Mouse (Mus musculus) embryonic facial prominence, embryonic 13.5 days (tissue): ENCODE data around the gene Pik3cb. TPM values are rescaled to one million over a fixed set of nuclear protein-coding genes. Genes with fewer than 3 reads are reported as not detected.

Experiments used
- ATAC-seq: fragments of 200-750 bp; cut with Nextera tagmentation; 2 replicates; pipeline ENCODE4 v1.8.0; 2017; ENCODE audit warnings: low read depth; ENCODE audit not compliant: insufficient number of reproducible peaks, insufficient read depth, low FRiP score, low TSS enrichment
- H3K27ac ChIP-seq: fragments of 300-500 bp; sonication (generic); 2 replicates; pipeline ENCODE4 v1.5.1; 2015; ENCODE audit warnings: moderate library complexity, mild to moderate bottlenecking, inconsistent platforms
- H3K27me3 ChIP-seq: fragments of 300-500 bp; sonication (generic); 2 replicates; pipeline ENCODE4 v1.6.1; 2015; ENCODE audit warnings: mild to moderate bottlenecking, inconsistent platforms
- H3K36me3 ChIP-seq: fragments of 300-500 bp; sonication (generic); 2 replicates; pipeline ENCODE4 v1.6.1; 2015; ENCODE audit warnings: mild to moderate bottlenecking, inconsistent platforms
- H3K4me1 ChIP-seq: fragments of 300-500 bp; sonication (generic); 2 replicates; pipeline ENCODE4 v1.6.1; 2015; ENCODE audit warnings: inconsistent platforms
- H3K4me2 ChIP-seq: fragments of 300-500 bp; sonication (generic); 2 replicates; pipeline ENCODE4 v1.6.1; 2015; ENCODE audit warnings: moderate library complexity, mild to moderate bottlenecking, inconsistent platforms
- H3K4me3 ChIP-seq: fragments of 300-500 bp; sonication (generic); 2 replicates; pipeline ENCODE4 v1.5.1; 2015; ENCODE audit warnings: mild to moderate bottlenecking, inconsistent platforms
- H3K9ac ChIP-seq: fragments of 300-500 bp; sonication (generic); 2 replicates; pipeline ENCODE4 v1.6.1; 2015; ENCODE audit warnings: mild to moderate bottlenecking, inconsistent platforms
- H3K9me3 ChIP-seq: fragments of 300-500 bp; sonication (generic); 2 replicates; pipeline ENCODE4 v1.6.1; 2016; ENCODE audit warnings: inconsistent platforms
- WGBS: fragments of 180-500 bp; shearing (Covaris S2); methylation state at CpG from one replicate; pipeline ENCODE4 v1.1.7; 2015; ENCODE audit warnings: mixed read lengths; 5-methylcytosine and 5-hydroxymethylcytosine counted together
- polyA plus RNA-seq: library from polyadenylated mRNA; unstranded; fragments of >200 nt; fragmentation: Nextera tagmentation; extraction: Ambion mirVana; gene quantifications from 2 replicates; pipeline ENCODE4 v1.2.1, GENCODE M21; 2015

The Pik3cb gene
- polyA plus RNA-seq, 1 experiment from 2014 or later: 1.6 TPM

DNA sequence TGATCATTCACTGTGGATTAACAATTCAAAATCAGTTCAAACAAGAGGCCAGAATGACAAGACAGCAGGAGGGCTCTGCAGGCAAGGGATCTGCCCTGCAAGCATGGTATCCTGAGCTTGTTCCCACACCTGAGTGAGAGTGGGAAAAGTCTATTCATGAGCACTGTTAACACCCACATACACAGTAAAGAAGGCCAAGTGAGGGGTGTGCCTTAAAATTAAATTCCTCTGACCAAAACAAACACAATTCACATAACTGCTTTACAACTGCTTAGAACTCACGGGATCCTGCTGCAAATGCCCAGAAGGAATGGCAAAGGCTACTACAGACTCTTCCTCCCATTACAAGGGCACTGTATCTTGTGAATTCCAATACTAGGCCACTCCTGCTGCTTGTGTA lies 29.3 kb downstream of the Pik3cb start:
- Histone ChIP-seq H3K27ac (no peak overlapping the region), H3K4me3 (no peak overlapping the region), H3K9ac (no peak overlapping the region), H3K36me3 (no peaks in the 10 kb centered on the region), H3K4me1 (peaks cover 15% of the 10 kb centered on the region), H3K9me3 (no peaks in the 10 kb centered on the region), H3K27me3 (no peaks in the 10 kb centered on the region), H3K4me2 (no peak overlapping the region)
- 78% methylated on average over 1 of the region's 1 CpGs for WGBS
- ATAC-seq: no peak

DNA sequence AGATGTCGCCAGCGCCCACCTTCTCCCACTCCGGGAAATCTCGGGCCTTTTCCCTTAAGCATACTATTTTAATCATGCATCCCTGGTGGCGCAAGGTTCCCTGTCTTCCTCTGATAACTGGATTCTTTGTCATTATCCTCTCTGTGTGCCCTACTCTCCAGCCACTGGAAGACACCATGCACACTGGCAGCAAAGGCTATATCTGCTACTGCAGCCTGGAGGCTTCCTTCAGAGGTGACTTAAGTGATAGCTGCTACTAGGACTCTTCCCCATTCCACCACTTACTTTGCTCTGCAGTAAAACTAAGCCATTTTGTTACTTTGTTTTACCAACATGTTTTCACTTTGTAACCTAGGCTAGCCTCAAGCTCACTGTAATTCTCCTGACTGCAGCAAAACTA lies 30.2 kb downstream of the Pik3cb start:
- Histone ChIP-seq H3K27me3 (no peaks in the 10 kb centered on the region), H3K9me3 (0 out of 2 replicates have a peak, but pooled peaks cover 3% of the 10 kb centered on the region), H3K4me3 (no peak overlapping the region), H3K9ac (no peak overlapping the region), H3K4me1 (peaks cover 15% of the 10 kb centered on the region), H3K36me3 (peaks cover 4% of the 10 kb centered on the region; the same call in 1 of the 2 replicates), H3K4me2 (no peak overlapping the region), H3K27ac (no peak overlapping the region)
- no peak for ATAC-seq
- WGBS: 54% methylated on average over 5 of the region's 5 CpGs

- Histone ChIP-seq H3K4me2 (no peak overlapping the region), H3K9me3 (0 out of 2 replicates have a peak, but pooled peaks cover 3% of the 10 kb centered on the region), H3K27ac (no peak overlapping the region), H3K4me1 (peaks cover 15% of the 10 kb centered on the region), H3K9ac (no peak overlapping the region), H3K4me3 (no peak overlapping the region), H3K36me3 (peaks cover 4% of the 10 kb centered on the region; the same call in 1 of the 2 replicates), H3K27me3 (no peaks in the 10 kb centered on the region)
- ATAC-seq: no peak
- 82% methylated on average over 3 of the region's 3 CpGs for WGBS
Measured at GRCm38 (mm10) chr9:99109585-99109984, 30.8 kb downstream of the Pik3cb start.

GRCm38 (mm10) chr9:99104449-99104848 lies 36.0 kb downstream of the Pik3cb start:
- H3K4me1 ChIP-seq: no peaks in the 10 kb centered on the region
- 0 out of 2 replicates have a peak, but pooled peaks cover 3% of the 10 kb centered on the region for H3K9me3 ChIP-seq
- H3K27ac ChIP-seq: no peak overlapping the region
- ATAC-seq: no peak; the same call in 1 of the 2 replicates
- no peak overlapping the region for H3K9ac ChIP-seq
- H3K4me3 ChIP-seq: no peak overlapping the region
- H3K36me3 ChIP-seq: peaks cover 8% of the 10 kb centered on the region; the same call in 1 of the 2 replicates
- no peaks in the 10 kb centered on the region for H3K27me3 ChIP-seq
- H3K4me2 ChIP-seq: no peak overlapping the region
- 81% methylated on average over 2 of the region's 2 CpGs for WGBS

DNA sequence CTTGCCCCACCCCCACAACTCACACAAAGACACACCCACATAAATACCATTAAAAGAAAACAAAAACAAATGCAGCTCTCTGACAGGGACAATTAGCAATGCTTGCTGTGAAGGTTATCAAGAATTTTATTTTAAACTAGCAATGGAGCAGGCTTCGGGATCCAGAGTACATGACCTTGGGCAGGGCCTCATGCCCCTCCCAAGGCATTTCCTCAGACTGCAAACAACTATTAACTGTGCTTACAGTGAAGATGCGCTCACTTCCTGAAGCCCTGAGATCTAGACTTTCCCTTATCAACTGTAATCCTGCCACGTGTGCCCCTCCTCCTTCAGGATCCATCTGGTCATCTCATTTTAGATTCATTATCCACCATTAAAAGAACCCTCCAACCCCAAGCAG lies 36.6 kb downstream of the Pik3cb start:
- Histone ChIP-seq H3K9me3 (0 out of 2 replicates have a peak, but pooled peaks cover 3% of the 10 kb centered on the region), H3K4me2 (no peak overlapping the region), H3K9ac (no peak overlapping the region), H3K4me3 (no peak overlapping the region), H3K27me3 (no peaks in the 10 kb centered on the region), H3K27ac (no peak overlapping the region), H3K36me3 (peaks cover 8% of the 10 kb centered on the region; the same call in 1 of the 2 replicates), H3K4me1 (no peaks in the 10 kb centered on the region)
- 75% methylated on average over 3 of the region's 3 CpGs for WGBS
- ATAC-seq: no peak

GRCm38 (mm10) chr9:99098482-99099129 lies 41.8 kb downstream of the Pik3cb start:
- no peak for ATAC-seq
- H3K4me3 ChIP-seq: no peak overlapping the region
- WGBS: 26% methylated on average over 11 of the region's 11 CpGs
- no peak overlapping the region for H3K9ac ChIP-seq
- no peak overlapping the region; the same call in 1 of the 2 replicates for H3K27ac ChIP-seq
- no peaks in the 10 kb centered on the region for H3K9me3 ChIP-seq
- H3K36me3 ChIP-seq: no peaks in the 10 kb centered on the region
- H3K27me3 ChIP-seq: no peaks in the 10 kb centered on the region
- no peak overlapping the region for H3K4me2 ChIP-seq
- H3K4me1 ChIP-seq: 0 out of 2 replicates have a peak, but pooled peaks cover 5% of the 10 kb centered on the region

DNA sequence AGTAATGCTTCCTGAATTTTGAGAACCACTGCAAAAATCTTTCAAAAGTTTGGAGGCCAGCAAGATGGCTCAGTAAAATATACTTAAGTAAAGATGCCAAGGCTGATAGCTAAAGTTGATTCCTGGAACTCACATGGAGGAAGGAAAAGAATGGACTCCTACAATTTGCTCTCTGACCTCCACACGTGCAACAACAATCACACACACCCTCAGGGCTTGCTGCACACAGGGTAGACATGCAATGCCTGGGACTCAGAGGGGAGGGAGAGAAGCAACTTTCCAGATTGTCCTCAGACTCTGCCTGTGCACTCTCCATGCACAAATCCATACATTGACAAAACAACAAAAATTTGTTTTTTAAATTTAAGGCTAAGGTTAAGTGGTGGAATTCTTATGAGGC lies 42.8 kb downstream of the Pik3cb start:
- Histone ChIP-seq H3K36me3 (no peaks in the 10 kb centered on the region), H3K9me3 (no peaks in the 10 kb centered on the region), H3K9ac (no peak overlapping the region), H3K4me1 (0 out of 2 replicates have a peak, but pooled peaks cover 5% of the 10 kb centered on the region), H3K27me3 (no peaks in the 10 kb centered on the region), H3K4me2 (no peak overlapping the region), H3K27ac (no peak overlapping the region), H3K4me3 (no peak overlapping the region)
- WGBS: 10% methylated on average over 1 of the region's 1 CpGs
- no peak for ATAC-seq

DNA sequence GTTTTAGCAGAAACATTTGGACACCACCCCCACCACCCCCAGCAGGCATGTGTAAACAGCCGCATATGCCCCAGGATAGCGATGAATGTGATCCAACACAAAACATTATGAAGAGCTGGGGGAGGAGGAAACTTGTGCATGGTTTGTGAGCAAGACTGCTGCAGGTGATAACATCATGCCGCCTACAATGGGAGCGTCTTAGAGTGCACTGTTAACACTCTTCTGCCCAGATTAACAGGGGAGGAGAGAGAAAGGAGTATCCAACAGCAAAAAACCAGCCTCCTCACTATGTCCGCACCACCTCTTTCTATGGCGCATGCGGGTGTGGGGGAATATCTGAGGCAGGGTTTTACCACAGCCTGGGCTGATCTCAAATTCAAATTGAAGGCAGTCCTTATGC lies 45.2 kb downstream of the Pik3cb start:
- no peak overlapping the region for H3K4me3 ChIP-seq
- H3K4me1 ChIP-seq: 0 out of 2 replicates have a peak, but pooled peaks cover 5% of the 10 kb centered on the region
- ATAC-seq: no peak
- H3K4me2 ChIP-seq: no peak overlapping the region
- H3K9me3 ChIP-seq: no peaks in the 10 kb centered on the region
- H3K27ac ChIP-seq: no peak overlapping the region
- WGBS: 84% methylated on average over 7 of the region's 7 CpGs
- H3K27me3 ChIP-seq: no peaks in the 10 kb centered on the region
- no peaks in the 10 kb centered on the region for H3K36me3 ChIP-seq
- no peak overlapping the region for H3K9ac ChIP-seq

GRCm38 (mm10) chr9:99090546-99090945 lies 49.9 kb downstream of the Pik3cb start:
- no peak overlapping the region for H3K4me2 ChIP-seq

GRCm38 (mm10) chr9:99089904-99090303 lies 50.5 kb downstream of the Pik3cb start:
- Histone ChIP-seq H3K4me3 (no peak overlapping the region), H3K36me3 (peaks cover 3% of the 10 kb centered on the region; the same call in 1 of the 2 replicates), H3K4me2 (no peak overlapping the region), H3K9me3 (no peaks in the 10 kb centered on the region), H3K4me1 (no peaks in the 10 kb centered on the region), H3K27me3 (no peaks in the 10 kb centered on the region), H3K9ac (no peak overlapping the region), H3K27ac (no peak overlapping the region)
- WGBS: 87% methylated on average over 4 of the region's 4 CpGs
- no peak for ATAC-seq

More at GRCm38 (mm10) chr9:99090546-99090945, 49.9 kb downstream of the Pik3cb start:
- no peaks in the 10 kb centered on the region for H3K27me3 ChIP-seq
- H3K4me1 ChIP-seq: no peaks in the 10 kb centered on the region
- peaks cover 3% of the 10 kb centered on the region; the same call in 1 of the 2 replicates for H3K36me3 ChIP-seq
- no peak for ATAC-seq
- H3K9me3 ChIP-seq: no peaks in the 10 kb centered on the region
- no peak overlapping the region for H3K4me3 ChIP-seq
- H3K9ac ChIP-seq: no peak overlapping the region
- WGBS: 82% methylated on average over 4 of the region's 4 CpGs
- H3K27ac ChIP-seq: no peak overlapping the region

GRCm38 (mm10) chr9:99081718-99082117 lies 58.7 kb downstream of the Pik3cb start:
- H3K9me3 ChIP-seq: no peaks in the 10 kb centered on the region
- no peak overlapping the region for H3K4me2 ChIP-seq
- H3K4me1 ChIP-seq: no peaks in the 10 kb centered on the region
- no peak overlapping the region for H3K9ac ChIP-seq
- no peaks in the 10 kb centered on the region for H3K27me3 ChIP-seq
- no peak overlapping the region for H3K27ac ChIP-seq
- H3K36me3 ChIP-seq: no peaks in the 10 kb centered on the region
- WGBS: 92% methylated on average over 5 of the region's 5 CpGs
- H3K4me3 ChIP-seq: no peak overlapping the region
- no peak for ATAC-seq

- H3K4me3 ChIP-seq: no peak overlapping the region
- no peaks in the 10 kb centered on the region for H3K4me1 ChIP-seq
- no peak overlapping the region for H3K27ac ChIP-seq
- no peak for ATAC-seq
- H3K27me3 ChIP-seq: no peaks in the 10 kb centered on the region
- WGBS: 80% methylated on average over 3 of the region's 3 CpGs
- H3K4me2 ChIP-seq: no peak overlapping the region
- no peaks in the 10 kb centered on the region for H3K9me3 ChIP-seq
- no peaks in the 10 kb centered on the region for H3K36me3 ChIP-seq
- H3K9ac ChIP-seq: no peak overlapping the region
Measured at GRCm38 (mm10) chr9:99081308-99081707, 59.1 kb downstream of the Pik3cb start.
